Mouse (Mus musculus): ENCODE results near the gene Tbpl1. TPM values are rescaled to one million over a fixed set of nuclear protein-coding genes. Genes with fewer than 3 reads are reported as not detected.

Tbpl1 gene
- polyA plus RNA-seq, 1 experiment from 2014 or later = 53.3 TPM

DNA sequence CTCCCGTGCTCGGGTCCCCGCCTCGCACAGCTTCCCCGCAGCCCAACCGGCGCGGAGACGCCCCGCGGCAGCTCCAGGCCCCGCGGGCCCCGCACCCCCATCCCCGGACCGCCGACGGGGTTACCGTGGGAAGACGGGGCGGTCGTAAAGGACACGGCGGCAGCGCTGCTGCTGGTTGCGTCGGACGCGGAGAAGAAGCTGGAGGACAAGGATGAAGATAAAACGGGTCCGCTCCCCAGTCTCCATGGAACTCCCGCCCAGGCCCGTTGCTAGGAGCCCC, 806 bp downstream of the Tbpl1 start:
- 0% methylated on average over 33 of the region's 33 CpGs for WGBS
- ATAC-seq (ENCODE audit: insufficient number of reproducible peaks, low FRiP score, low TSS enrichment, low read depth) = peak; percentile 24; the same call in 1 of the 2 replicates
- H3K27ac ChIP-seq = peak overlapping the region; percentile 88
- peak overlapping the region; percentile 98 for H3K9ac ChIP-seq
- H3K27me3 ChIP-seq = no peaks in the 10 kb centered on the region
- peak overlapping the region; percentile 96 for H3K4me3 ChIP-seq
- no peaks in the 10 kb centered on the region for H3K36me3 ChIP-seq
- peaks cover 22% of the 10 kb centered on the region for H3K4me1 ChIP-seq
- H3K4me2 ChIP-seq = peak overlapping the region; percentile 69
- H3K9me3 ChIP-seq = no peaks in the 10 kb centered on the region

DNA sequence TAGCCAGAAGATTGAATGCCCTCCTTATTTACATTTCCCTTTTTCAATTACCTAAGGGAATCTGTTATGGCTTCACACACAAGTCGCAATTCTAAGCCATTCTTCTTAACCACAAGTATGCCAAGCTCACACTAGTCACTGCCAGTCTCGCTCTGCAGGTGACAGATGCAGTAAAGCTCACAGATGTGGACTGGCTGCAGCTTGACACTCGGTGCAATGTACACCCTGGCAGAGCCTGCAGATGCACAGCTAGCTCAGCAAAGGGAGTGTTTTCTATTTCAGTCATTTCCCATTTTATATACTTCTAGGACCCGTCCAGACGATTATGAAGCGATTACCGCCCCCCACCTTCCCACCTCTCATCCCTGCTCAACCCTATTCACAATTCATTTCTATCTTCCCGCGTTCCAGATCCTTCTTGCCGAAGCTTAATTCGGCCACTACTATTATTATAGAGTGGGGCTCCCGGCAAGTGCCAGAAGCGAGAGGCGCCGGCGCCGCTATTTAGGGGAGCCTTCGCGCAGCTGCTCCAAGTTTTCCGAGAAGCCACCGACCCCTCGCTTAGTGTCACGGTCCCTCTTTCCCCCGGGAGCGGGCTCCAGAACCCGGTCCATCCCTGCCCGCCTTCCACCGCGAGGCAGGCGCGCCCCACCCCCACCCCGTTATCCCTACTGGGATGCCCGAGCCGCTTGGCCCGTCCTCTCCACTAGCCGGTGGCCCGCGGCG, 1.3 kb downstream of the Tbpl1 start:
- H3K4me1 ChIP-seq = peaks cover 22% of the 10 kb centered on the region
- no peaks in the 10 kb centered on the region for H3K36me3 ChIP-seq
- peak overlapping the region; percentile 98 for H3K9ac ChIP-seq
- peak overlapping the region; percentile 69 for H3K4me2 ChIP-seq
- H3K9me3 ChIP-seq = no peaks in the 10 kb centered on the region
- H3K27me3 ChIP-seq = no peaks in the 10 kb centered on the region
- peak; percentile 49; the same call in 1 of the 2 replicates for ATAC-seq (ENCODE audit: insufficient number of reproducible peaks, low FRiP score, low TSS enrichment, low read depth)
- under 1% methylated on average over 37 of the region's 39 CpGs for WGBS
- peak overlapping the region; percentile 96 for H3K4me3 ChIP-seq
- peak overlapping the region; percentile 88 for H3K27ac ChIP-seq

DNA sequence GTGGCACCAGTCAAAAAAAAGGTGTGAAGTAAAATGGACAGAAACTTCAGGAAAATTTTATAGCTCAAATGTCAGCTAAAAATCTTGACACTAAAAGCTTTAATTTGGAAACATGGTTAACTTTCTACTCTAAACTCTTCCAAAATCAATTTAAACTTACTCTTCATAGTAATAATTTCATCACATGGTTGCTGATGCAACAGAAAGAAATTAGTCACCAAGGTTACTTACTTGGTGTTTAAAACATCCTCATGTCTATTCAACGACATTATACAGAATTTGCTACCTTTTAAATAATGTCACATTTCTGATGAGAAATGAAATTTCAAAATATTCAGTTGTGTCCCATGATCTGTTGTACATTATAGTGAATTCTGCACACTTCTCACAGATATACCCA, 3.5 kb downstream of the Tbpl1 start:
- no peak overlapping the region for H3K4me2 ChIP-seq
- no peaks in the 10 kb centered on the region for H3K36me3 ChIP-seq
- H3K9ac ChIP-seq = no peak overlapping the region
- no peaks in the 10 kb centered on the region for H3K27me3 ChIP-seq
- H3K4me1 ChIP-seq = peaks cover 22% of the 10 kb centered on the region
- H3K4me3 ChIP-seq = no peak overlapping the region
- H3K27ac ChIP-seq = no peak overlapping the region
- no peak for ATAC-seq (ENCODE audit: insufficient number of reproducible peaks, low FRiP score, low TSS enrichment, low read depth)
- H3K9me3 ChIP-seq = no peaks in the 10 kb centered on the region
- WGBS = 81% methylated on average over 1 of the region's 1 CpGs

DNA sequence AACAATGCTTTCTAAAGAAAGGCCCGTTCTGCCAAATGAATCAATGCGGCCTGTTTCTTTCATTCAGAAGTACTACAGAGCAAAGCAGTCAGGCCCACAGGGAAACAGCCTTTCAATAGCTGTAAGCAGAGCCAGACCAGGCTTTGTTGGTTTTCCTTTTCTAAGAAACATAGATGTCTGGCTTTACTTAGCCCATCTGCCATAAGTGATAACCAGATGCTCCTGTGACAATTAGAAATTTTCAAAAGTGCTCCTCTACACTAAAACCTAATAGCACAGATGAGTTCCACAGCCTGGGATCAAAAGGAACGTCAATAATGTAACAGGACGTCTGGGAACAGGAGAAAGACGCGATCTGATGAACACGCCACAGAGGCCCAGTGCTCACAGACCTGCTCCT, 5.4 kb downstream of the Tbpl1 start:
- no peak overlapping the region for H3K4me2 ChIP-seq
- H3K9me3 ChIP-seq = no peaks in the 10 kb centered on the region
- WGBS = 68% methylated on average over 7 of the region's 7 CpGs
- H3K36me3 ChIP-seq = no peaks in the 10 kb centered on the region
- H3K9ac ChIP-seq = no peak overlapping the region
- H3K4me1 ChIP-seq = peaks cover 16% of the 10 kb centered on the region
- no peak for ATAC-seq (ENCODE audit: insufficient number of reproducible peaks, low FRiP score, low TSS enrichment, low read depth)
- H3K27ac ChIP-seq = no peak overlapping the region
- no peaks in the 10 kb centered on the region for H3K27me3 ChIP-seq
- H3K4me3 ChIP-seq = no peak overlapping the region

DNA sequence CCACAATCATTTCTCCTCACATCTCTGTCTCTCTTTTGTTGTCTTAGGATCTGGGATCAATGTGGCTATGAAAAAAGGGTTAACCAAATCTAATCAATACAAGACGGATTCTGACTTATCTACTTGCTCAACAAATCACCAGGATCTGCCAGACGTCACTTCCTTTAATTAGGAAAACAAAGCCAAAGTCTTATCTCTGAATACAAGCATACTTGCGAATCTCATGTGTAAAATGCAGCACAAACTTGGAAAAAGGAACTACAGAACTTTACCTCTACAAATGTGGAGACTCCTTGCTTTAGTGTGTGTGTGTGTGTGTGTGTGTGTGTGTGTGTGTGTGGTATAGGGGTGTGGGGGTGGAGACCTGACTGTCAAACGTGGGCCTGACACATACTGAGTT, 6.6 kb downstream of the Tbpl1 start:
- no peak for ATAC-seq (ENCODE audit: insufficient number of reproducible peaks, low FRiP score, low TSS enrichment, low read depth)
- no peak overlapping the region for H3K9ac ChIP-seq
- H3K4me2 ChIP-seq = no peak overlapping the region
- H3K4me1 ChIP-seq = peaks cover 13% of the 10 kb centered on the region
- H3K27me3 ChIP-seq = no peaks in the 10 kb centered on the region
- no peak overlapping the region for H3K27ac ChIP-seq
- WGBS = 71% methylated on average over 4 of the region's 4 CpGs
- no peaks in the 10 kb centered on the region for H3K9me3 ChIP-seq
- H3K4me3 ChIP-seq = no peak overlapping the region
- no peaks in the 10 kb centered on the region for H3K36me3 ChIP-seq

DNA sequence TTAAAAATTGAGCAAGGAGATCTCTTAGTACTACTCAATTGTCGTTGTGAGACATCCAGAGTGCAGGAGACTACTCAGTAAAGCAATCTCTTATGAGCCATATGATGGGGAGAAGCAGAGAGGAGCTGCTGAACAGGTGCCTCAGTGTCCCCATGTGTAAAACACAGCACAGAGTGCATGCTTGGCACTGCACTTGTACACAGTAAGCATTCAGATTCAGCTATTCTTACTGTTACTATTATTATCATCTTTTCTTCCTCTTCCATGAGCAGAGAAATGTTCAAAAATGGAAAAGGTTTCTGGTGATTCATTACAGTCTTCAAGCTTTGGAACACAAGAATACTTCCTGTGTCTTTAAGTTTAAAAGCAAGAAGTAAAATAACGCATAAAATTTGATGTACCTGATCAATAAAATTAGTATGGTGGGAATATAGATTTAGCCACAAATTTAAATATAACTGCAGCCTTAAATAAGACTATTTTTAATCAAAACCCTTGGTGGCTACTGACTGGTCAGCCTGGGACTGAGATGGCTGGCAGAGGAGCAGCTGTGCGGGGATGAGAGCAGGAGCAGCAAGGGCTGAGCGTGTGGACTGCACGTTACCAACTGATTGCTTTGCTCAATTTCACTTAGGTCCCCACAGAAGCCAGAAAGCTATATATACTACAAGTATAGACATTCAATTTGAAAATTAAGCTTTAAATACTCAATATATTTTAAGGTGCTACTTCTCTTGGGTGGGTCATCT, 10.8 kb downstream of the Tbpl1 start:
- H3K4me2 ChIP-seq = no peak overlapping the region
- 88% methylated on average over 5 of the region's 5 CpGs for WGBS

DNA sequence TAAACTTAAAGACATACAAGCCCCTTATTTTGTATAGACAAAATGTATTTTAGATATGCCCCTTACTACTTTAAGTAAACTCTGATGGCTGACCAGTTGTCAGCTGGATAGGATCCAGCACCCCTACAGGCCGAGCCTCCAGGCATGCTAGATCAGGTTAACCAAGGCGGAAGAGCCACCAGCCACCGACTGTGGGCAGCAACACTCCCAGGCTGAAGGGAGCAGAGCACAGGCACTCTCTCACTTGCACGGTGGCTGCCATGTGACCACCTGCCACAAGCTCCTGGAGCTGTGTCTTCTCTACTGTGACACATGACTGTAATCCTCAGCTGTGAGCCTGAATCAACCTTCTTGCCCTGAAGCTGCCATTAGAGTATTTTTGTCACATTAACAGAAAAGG, 13.3 kb downstream of the Tbpl1 start:
- Histone ChIP-seq H3K27ac (no peak overlapping the region), H3K4me1 (0 out of 2 replicates have a peak, but pooled peaks cover 3% of the 10 kb centered on the region), H3K27me3 (no peaks in the 10 kb centered on the region), H3K9ac (no peak overlapping the region), H3K9me3 (no peaks in the 10 kb centered on the region), H3K4me3 (no peak overlapping the region), H3K36me3 (no peaks in the 10 kb centered on the region), H3K4me2 (no peak overlapping the region)
- 0 out of 2 replicates have a peak, but pooled peaks have one; percentile 40 for ATAC-seq (ENCODE audit: insufficient number of reproducible peaks, low FRiP score, low TSS enrichment, low read depth)
- 38% methylated on average over 4 of the region's 4 CpGs for WGBS

More for the DNA sequence above, 10.8 kb downstream of the Tbpl1 start:
- Histone ChIP-seq H3K9me3 (no peaks in the 10 kb centered on the region), H3K9ac (no peak overlapping the region), H3K36me3 (no peaks in the 10 kb centered on the region), H3K27ac (no peak overlapping the region), H3K4me3 (no peak overlapping the region), H3K27me3 (no peaks in the 10 kb centered on the region), H3K4me1 (no peaks in the 10 kb centered on the region)
- no peak for ATAC-seq (ENCODE audit: insufficient number of reproducible peaks, low FRiP score, low TSS enrichment, low read depth)

DNA sequence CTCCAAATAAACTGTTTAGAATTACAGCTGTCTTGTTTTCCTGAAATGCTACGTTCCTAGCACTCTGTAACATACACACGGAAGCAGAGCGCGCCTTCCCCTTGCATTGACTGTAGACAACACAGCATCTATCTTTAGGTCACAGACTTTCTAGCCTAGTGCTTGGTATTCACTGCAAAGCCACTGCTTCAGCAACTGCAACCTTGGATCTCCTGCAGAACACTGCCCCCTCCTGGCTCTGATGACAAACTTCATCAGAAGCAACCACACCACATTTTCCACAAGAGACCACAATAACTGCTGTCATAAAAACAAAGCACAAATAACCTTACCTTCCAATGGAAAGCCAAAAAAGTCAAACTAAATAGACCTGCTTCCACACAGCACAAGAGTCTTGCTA, 17.2 kb downstream of the Tbpl1 start:
- Histone ChIP-seq H3K4me1 (0 out of 2 replicates have a peak, but pooled peaks cover 3% of the 10 kb centered on the region), H3K4me3 (no peak overlapping the region), H3K36me3 (peaks cover 12% of the 10 kb centered on the region; the same call in 1 of the 2 replicates), H3K9ac (no peak overlapping the region), H3K9me3 (no peaks in the 10 kb centered on the region), H3K27me3 (no peaks in the 10 kb centered on the region), H3K4me2 (no peak overlapping the region), H3K27ac (no peak overlapping the region)
- WGBS = 82% methylated on average over 4 of the region's 4 CpGs
- ATAC-seq (ENCODE audit: insufficient number of reproducible peaks, low FRiP score, low TSS enrichment, low read depth) = no peak

DNA sequence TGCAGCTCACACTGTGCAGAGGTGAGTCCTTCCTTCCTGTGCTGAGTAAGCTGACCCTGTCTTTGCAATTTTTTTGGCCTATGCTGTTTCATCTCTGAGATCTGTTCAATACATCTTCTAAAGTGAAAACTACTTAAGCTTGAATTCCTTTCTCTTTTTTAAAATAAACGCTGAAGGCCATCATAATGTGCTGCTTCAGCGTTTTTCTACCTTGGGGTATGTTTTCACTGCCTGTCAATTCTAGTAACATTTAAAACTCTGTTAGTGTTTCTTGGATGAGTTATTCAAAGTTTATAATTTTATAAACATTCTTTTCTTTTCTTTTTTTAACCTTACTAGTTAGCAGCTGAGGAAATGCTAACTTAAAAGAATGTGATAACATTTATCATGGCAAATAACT, 18.8 kb downstream of the Tbpl1 start:
- Histone ChIP-seq H3K9ac (no peak overlapping the region), H3K36me3 (peaks cover 27% of the 10 kb centered on the region), H3K4me1 (0 out of 2 replicates have a peak, but pooled peaks cover 3% of the 10 kb centered on the region), H3K27me3 (no peaks in the 10 kb centered on the region), H3K9me3 (no peaks in the 10 kb centered on the region), H3K4me2 (no peak overlapping the region), H3K4me3 (no peak overlapping the region), H3K27ac (no peak overlapping the region)
- no peak for ATAC-seq (ENCODE audit: insufficient number of reproducible peaks, low FRiP score, low TSS enrichment, low read depth)
- WGBS = 81% methylated on average over 2 of the region's 2 CpGs

DNA sequence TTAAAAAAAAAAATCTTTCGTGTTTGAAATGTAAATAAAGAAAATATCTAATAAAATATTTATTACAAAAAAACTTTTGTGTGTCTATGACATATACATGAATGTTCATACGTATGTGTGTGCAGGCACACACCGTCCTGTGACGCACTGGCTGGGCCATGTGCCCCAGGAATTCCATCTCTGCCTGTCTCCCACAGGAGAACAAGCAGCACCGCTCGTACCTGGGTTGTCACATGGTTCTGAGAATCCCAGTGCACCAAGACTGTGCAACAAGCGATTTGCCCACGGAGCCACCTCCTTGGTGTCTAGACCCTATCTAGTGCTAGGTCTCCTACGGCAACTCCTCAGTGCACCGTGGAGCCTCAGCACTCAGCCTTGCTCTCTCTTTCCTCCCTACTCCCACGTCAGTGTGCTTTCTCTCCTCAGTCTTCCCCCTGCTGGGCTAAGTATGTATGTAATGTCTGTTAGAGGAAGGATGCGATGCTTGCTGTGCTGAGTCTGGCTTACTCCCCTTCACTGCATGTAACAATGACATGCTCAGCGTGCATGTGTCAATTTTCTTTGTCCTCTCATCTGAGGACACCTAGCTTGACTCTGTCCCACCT, 21.5 kb downstream of the Tbpl1 start:
- Histone ChIP-seq H3K27me3 (no peaks in the 10 kb centered on the region), H3K9me3 (no peaks in the 10 kb centered on the region), H3K4me3 (no peak overlapping the region), H3K4me2 (no peak overlapping the region), H3K27ac (no peak overlapping the region), H3K36me3 (peaks cover 52% of the 10 kb centered on the region), H3K4me1 (0 out of 2 replicates have a peak, but pooled peaks cover 3% of the 10 kb centered on the region), H3K9ac (no peak overlapping the region)
- 85% methylated on average over 13 of the region's 13 CpGs for WGBS
- no peak for ATAC-seq (ENCODE audit: insufficient number of reproducible peaks, low FRiP score, low TSS enrichment, low read depth)

DNA sequence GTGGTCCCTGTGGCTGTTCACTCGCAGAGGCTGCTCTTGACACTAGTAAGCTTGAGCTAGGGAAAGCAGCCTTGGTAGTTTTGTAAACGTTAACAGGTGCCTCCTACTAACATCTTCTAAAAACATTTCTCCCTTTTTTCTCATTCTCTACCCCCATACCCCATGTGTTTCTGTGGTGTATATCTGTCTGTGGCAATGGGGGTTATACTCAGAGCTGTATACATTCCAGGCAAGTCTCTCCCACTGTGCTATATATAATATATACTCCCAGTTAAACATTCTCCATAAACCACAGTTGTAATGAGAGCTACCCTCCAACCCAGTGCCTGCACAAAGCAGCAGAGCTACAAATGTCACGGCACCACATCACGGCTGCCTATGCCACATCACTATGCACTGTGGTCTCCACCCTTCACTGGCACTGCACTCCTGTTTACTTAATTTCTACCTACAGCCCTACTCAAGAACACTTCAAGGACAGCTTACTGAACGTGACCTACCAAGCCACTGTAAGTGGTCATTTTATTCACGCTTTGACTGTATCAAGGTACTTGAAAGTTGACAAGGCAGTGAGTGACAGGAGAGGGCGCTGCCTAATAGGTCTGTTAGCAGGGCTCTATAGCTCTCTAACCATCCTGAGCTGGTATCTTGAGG, 23.4 kb downstream of the Tbpl1 start:
- Histone ChIP-seq H3K36me3 (peaks cover 56% of the 10 kb centered on the region), H3K27me3 (no peaks in the 10 kb centered on the region), H3K4me3 (no peak overlapping the region), H3K9ac (no peak overlapping the region), H3K27ac (no peak overlapping the region), H3K4me2 (no peak overlapping the region), H3K4me1 (no peaks in the 10 kb centered on the region), H3K9me3 (no peaks in the 10 kb centered on the region)
- ATAC-seq (ENCODE audit: insufficient number of reproducible peaks, low FRiP score, low TSS enrichment, low read depth) = no peak
- 89% methylated on average over 7 of the region's 7 CpGs for WGBS

DNA sequence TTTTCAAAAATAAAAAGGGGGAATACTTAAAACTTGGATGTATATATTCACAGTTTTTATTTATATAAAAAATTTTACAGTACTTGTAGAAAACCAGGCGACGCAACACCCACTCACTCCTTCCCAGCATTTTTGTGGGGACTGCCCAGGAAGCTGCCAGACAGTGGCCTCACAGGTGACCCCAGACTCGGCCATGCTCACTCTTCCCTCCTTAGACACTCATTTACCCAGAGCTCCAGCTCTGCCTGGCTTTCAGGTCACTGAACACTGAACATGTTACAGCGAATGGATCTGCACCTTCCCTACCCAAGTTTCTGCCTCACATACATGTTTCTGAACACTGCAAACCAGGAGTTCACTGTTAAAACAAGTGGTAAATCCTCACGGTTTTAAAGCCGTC, 27.9 kb downstream of the Tbpl1 start:
- 81% methylated on average over 6 of the region's 6 CpGs for WGBS
- H3K4me1 ChIP-seq = peaks cover 15% of the 10 kb centered on the region; the same call in 1 of the 2 replicates
- peaks cover 44% of the 10 kb centered on the region for H3K36me3 ChIP-seq
- no peak for ATAC-seq (ENCODE audit: insufficient number of reproducible peaks, low FRiP score, low TSS enrichment, low read depth)
- no peak overlapping the region for H3K4me2 ChIP-seq
- no peak overlapping the region for H3K27ac ChIP-seq
- H3K4me3 ChIP-seq = no peak overlapping the region
- no peaks in the 10 kb centered on the region for H3K9me3 ChIP-seq
- H3K27me3 ChIP-seq = no peaks in the 10 kb centered on the region
- no peak overlapping the region for H3K9ac ChIP-seq
